Mouse (Mus musculus): ENCODE data around the gene Rbms2. TPM values are rescaled to one million over a fixed set of nuclear protein-coding genes. Genes with fewer than 3 reads are reported as not detected.

The Rbms2 gene
- polyA plus RNA-seq, 1 experiment: 137 TPM

- TF ChIP-seq POLR2A (IDR thresholded peaks at IDR 0.05; ENCODE audit: insufficient read depth, low read length): no peak
- no peak for TF ChIP-seq EP300 (IDR thresholded peaks at IDR 0.05; ENCODE audit: insufficient read depth, low read depth, low read length)
- TF ChIP-seq CTCF (IDR thresholded peaks at IDR 0.05; ENCODE audit: low read depth, low read length): no peak
- peak overlapping the region; percentile 99 for H3K9ac ChIP-seq (ENCODE audit: low read depth, poor library complexity, severe bottlenecking)
- H3K36me3 ChIP-seq (ENCODE audit: control insufficient read depth, insufficient read depth, low read length, poor library complexity, severe bottlenecking): peaks cover 18% of the 10 kb centered on the region
- peak overlapping the region; percentile 50 for H3K4me3 ChIP-seq (ENCODE audit: low read depth, low read length)
- no peaks in the 10 kb centered on the region for H3K9me3 ChIP-seq (replicated peaks; ENCODE audit: control insufficient read depth, insufficient read depth, low read length, poor library complexity, severe bottlenecking)
- no peaks in the 10 kb centered on the region for H3K4me1 ChIP-seq (ENCODE audit: control insufficient read depth, insufficient read depth, low read length)
- peak overlapping the region; percentile 95 for H3K27ac ChIP-seq (ENCODE audit: insufficient read depth, low read length)
- no peaks in the 10 kb centered on the region for H3K27me3 ChIP-seq (ENCODE audit: control insufficient read depth, insufficient read depth, low read length, poor library complexity, severe bottlenecking)
Observed at GRCm38 (mm10) chr10:128093496-128094294, 86.4 kb downstream of the Rbms2 start.

DNA sequence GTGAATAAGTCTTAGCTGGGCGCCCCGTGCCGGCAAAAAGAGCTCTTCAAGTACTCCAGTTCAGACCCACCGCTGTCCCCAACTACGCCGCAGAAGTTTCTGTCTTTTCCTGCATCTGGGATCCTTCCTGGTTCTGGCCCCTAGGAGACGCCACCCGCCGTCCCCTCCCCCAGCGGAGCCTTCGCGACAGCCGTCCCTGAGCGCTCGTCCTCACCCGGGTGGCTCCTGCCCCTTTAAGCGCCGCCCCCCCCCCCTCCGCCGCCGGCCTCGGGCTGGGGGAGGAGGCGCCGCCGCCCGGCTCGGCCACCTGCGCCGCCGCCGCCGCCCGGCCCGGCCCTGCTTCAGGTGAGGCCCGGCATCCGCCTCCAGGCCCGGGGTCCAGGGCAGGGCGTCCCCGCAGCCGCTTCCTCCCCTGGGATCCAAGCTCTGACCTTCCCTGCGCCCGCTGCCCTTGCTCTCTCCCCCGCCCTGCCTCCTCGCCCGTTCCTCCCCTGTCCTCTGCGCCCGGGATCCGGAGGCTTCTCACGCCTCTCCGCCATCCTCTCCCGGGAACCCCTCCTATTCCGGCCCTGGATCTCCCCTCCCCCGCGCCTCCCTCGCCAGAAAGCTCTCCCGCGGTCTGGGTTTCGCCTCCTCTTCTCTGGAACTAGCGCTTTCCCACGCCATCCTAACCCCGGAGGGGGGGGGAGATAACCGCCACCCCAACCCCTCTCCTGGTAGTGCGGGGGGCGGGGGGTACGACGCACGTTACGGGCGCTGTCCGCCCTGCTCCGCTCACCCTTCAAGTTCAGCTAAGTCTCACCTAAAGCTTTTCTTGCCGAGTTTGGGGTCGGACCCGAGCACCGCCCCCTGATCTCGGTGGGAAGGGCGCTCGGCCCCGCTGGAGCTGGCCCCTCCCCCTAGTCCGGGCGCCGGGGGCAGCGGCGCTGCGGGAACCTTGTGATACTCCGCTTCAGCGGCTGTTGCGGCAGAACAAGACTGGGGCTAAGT lies 87.3 kb downstream of the Rbms2 start:
- peaks cover 27% of the 10 kb centered on the region for H3K36me3 ChIP-seq (ENCODE audit: control insufficient read depth, insufficient read depth, low read length, poor library complexity, severe bottlenecking)
- peak overlapping the region; percentile 92 for H3K27ac ChIP-seq (ENCODE audit: insufficient read depth, low read length)
- no peaks in the 10 kb centered on the region for H3K27me3 ChIP-seq (ENCODE audit: control insufficient read depth, insufficient read depth, low read length, poor library complexity, severe bottlenecking)
- H3K4me3 ChIP-seq (ENCODE audit: low read depth, low read length): peak overlapping the region; percentile 92
- H3K4me1 ChIP-seq (ENCODE audit: control insufficient read depth, insufficient read depth, low read length): no peaks in the 10 kb centered on the region
- TF ChIP-seq EP300 (IDR thresholded peaks at IDR 0.05; ENCODE audit: insufficient read depth, low read depth, low read length): 0 out of 2 replicates have a peak, but pooled peaks have one; percentile 37
- TF ChIP-seq CTCF (IDR thresholded peaks at IDR 0.05; ENCODE audit: low read depth, low read length): peak; percentile 25
- TF ChIP-seq POLR2A (IDR thresholded peaks at IDR 0.05; ENCODE audit: insufficient read depth, low read length): peak; percentile 42
- no peaks in the 10 kb centered on the region for H3K9me3 ChIP-seq (replicated peaks; ENCODE audit: control insufficient read depth, insufficient read depth, low read length, poor library complexity, severe bottlenecking)
- H3K9ac ChIP-seq (ENCODE audit: low read depth, poor library complexity, severe bottlenecking): peak overlapping the region; percentile 99

DNA sequence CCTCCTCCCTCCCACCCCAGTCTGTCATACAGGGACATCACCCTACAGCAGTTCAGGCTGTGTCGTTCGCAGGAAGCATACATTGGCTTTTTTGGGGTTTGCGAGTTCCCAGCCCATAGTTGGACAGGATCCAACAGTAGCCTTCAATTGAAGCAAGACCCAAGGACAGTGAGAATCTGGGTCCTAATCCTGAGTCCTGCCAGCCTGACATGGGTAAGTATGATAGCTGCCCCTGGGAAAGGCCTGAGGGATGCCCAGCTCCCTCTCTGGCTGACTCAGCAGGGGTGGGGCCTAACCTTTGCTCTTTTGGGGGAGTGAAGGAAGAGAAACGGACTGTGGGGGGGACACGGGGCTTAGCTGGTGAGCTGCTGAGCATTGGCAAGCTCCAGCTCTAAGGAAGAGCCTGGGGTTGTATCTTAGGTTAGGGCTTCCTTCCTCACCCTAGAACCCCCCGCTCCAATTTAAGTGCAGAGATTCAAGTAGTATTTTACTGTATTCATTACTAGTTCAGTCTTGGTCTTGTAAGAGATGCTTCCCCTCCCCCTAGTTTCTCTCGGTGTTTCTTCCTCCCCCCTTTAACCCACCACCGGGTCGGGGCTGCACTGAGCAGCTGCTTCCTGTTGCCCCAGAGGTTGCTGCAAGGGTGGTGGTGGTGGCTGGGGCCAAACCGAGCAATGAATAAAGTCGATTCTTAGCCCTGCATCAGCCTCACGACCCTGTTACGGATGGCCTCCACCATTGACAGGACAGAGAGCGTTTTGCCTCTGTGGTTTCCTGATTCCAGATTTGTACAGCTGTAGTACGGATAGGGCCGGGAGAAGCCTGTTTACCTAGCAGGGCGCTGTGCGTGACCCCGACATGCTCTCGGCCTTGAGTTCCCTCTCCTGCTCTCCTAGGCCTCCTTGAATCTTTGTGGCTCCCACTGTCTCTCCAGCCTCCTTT lies 88.3 kb downstream of the Rbms2 start, which contains the start of gene Baz2a:
Gene Baz2a, plus strand, starts transcription at position 14 of the 942 bp plus-strand sequence.
- Histone ChIP-seq H3K27me3 (ENCODE audit: control insufficient read depth, insufficient read depth, low read length, poor library complexity, severe bottlenecking) (no peaks in the 10 kb centered on the region), H3K9me3 (replicated peaks; ENCODE audit: control insufficient read depth, insufficient read depth, low read length, poor library complexity, severe bottlenecking) (no peaks in the 10 kb centered on the region), H3K9ac (ENCODE audit: low read depth, poor library complexity, severe bottlenecking) (peak within 1 kb of the TSS; percentile 99), H3K36me3 (ENCODE audit: control insufficient read depth, insufficient read depth, low read length, poor library complexity, severe bottlenecking) (peaks cover 36% of the 10 kb centered on the region), H3K4me3 (ENCODE audit: low read depth, low read length) (peak within 1 kb of the TSS; percentile 77), H3K27ac (ENCODE audit: insufficient read depth, low read length) (peak within 1 kb of the TSS; percentile 59), H3K4me1 (ENCODE audit: control insufficient read depth, insufficient read depth, low read length) (no peaks in the 10 kb centered on the region)
- no peak for TF ChIP-seq EP300 (IDR thresholded peaks at IDR 0.05; ENCODE audit: insufficient read depth, low read depth, low read length)
- no peak for TF ChIP-seq CTCF (IDR thresholded peaks at IDR 0.05; ENCODE audit: low read depth, low read length)
- no peak for TF ChIP-seq POLR2A (IDR thresholded peaks at IDR 0.05; ENCODE audit: insufficient read depth, low read length)

GRCm38 (mm10) chr10:128090651-128091563 lies 89.2 kb downstream of the Rbms2 start:
- no peaks in the 10 kb centered on the region for H3K9me3 ChIP-seq (replicated peaks; ENCODE audit: control insufficient read depth, insufficient read depth, low read length, poor library complexity, severe bottlenecking)
- no peaks in the 10 kb centered on the region for H3K27me3 ChIP-seq (ENCODE audit: control insufficient read depth, insufficient read depth, low read length, poor library complexity, severe bottlenecking)
- peak overlapping the region; percentile 77; the same call in 1 of the 2 replicates for H3K4me3 ChIP-seq (ENCODE audit: low read depth, low read length)
- TF ChIP-seq POLR2A (IDR thresholded peaks at IDR 0.05; ENCODE audit: insufficient read depth, low read length) (no peak), CTCF (IDR thresholded peaks at IDR 0.05; ENCODE audit: low read depth, low read length) (peak; percentile 77), EP300 (IDR thresholded peaks at IDR 0.05; ENCODE audit: insufficient read depth, low read depth, low read length) (0 out of 2 replicates have a peak, but pooled peaks have one; percentile 39)
- H3K4me1 ChIP-seq (ENCODE audit: control insufficient read depth, insufficient read depth, low read length): no peaks in the 10 kb centered on the region
- H3K36me3 ChIP-seq (ENCODE audit: control insufficient read depth, insufficient read depth, low read length, poor library complexity, severe bottlenecking): peaks cover 45% of the 10 kb centered on the region
- no peak overlapping the region for H3K27ac ChIP-seq (ENCODE audit: insufficient read depth, low read length)
- peak overlapping the region; percentile 99; the same call in 1 of the 2 replicates for H3K9ac ChIP-seq (ENCODE audit: low read depth, poor library complexity, severe bottlenecking)
